Mouse (Mus musculus): ENCODE results near the gene Olfr635.

Gene Olfr635

GRCm38 (mm10) chr7:103970852-103971251 is at the start of gene Olfr635:
Gene Olfr635, plus strand, starts transcription at chr7:103971152.
- no peak for DNase-seq (ENCODE audit: low read depth, low spot score)

GRCm38 (mm10) chr7:103928525-103928924 is 42.4 kb upstream of the Olfr635 start, which contains the start of gene Olfr631:
Gene Olfr631, plus strand, starts transcription at chr7:103928825.
- DNase-seq (ENCODE audit: low read depth, low spot score) = no peak

GRCm38 (mm10) chr7:103934264-103934663 is 36.7 kb upstream of the Olfr635 start, which contains the start of gene Olfr632:
Gene Olfr632, plus strand, starts transcription at chr7:103934347.
- DNase-seq (ENCODE audit: low read depth, low spot score) = no peak

- peak; percentile 60 for DNase-seq (ENCODE audit: low read depth, low spot score)
Observed at GRCm38 (mm10) chr7:103942730-103943129, 28.2 kb upstream of the Olfr635 start.

- DNase-seq (ENCODE audit: low read depth, low spot score) = no peak
Observed at GRCm38 (mm10) chr7:103944137-103944536, 26.8 kb upstream of the Olfr635 start, which contains the start of gene Olfr633. Gene Olfr633, plus strand, starts transcription at chr7:103944437.

GRCm38 (mm10) chr7:103966873-103967272 is 4.1 kb upstream of the Olfr635 start:
- peak; percentile 5 for DNase-seq (ENCODE audit: low read depth, low spot score)

- no peak for DNase-seq (ENCODE audit: low read depth, low spot score)
Observed at GRCm38 (mm10) chr7:103971782-103972181, 830 bp downstream of the Olfr635 start.

GRCm38 (mm10) chr7:103998446-103998845 is 27.5 kb downstream of the Olfr635 start, which contains the start of gene Olfr638:
Gene Olfr638, plus strand, starts transcription at chr7:103998746.
- DNase-seq (ENCODE audit: low read depth, low spot score) = no peak

GRCm38 (mm10) chr7:103999124-103999523 is 28.2 kb downstream of the Olfr635 start:
- DNase-seq (ENCODE audit: low read depth, low spot score) = no peak

- no peak for DNase-seq (ENCODE audit: low read depth, low spot score)
Observed at GRCm38 (mm10) chr7:104017203-104017602, 46.3 kb downstream of the Olfr635 start, which contains the start of gene Olfr639. Gene Olfr639, minus strand, starts transcription at chr7:104017303.

GRCm38 (mm10) chr7:104018953-104019352 is 48.0 kb downstream of the Olfr635 start:
- no peak for DNase-seq (ENCODE audit: low read depth, low spot score)

GRCm38 (mm10) chr7:104021651-104022050 is 50.7 kb downstream of the Olfr635 start:
- DNase-seq (ENCODE audit: low read depth, low spot score) = no peak

- no peak for DNase-seq (ENCODE audit: low read depth, low spot score)
Observed at GRCm38 (mm10) chr7:104025473-104025872, 54.5 kb downstream of the Olfr635 start, which contains the start of gene Olfr640. Gene Olfr640, minus strand, starts transcription at chr7:104025573.

GRCm38 (mm10) chr7:104026978-104027377 is 56.0 kb downstream of the Olfr635 start:
- DNase-seq (ENCODE audit: low read depth, low spot score) = no peak

GRCm38 (mm10) chr7:104035145-104035544 is 64.2 kb downstream of the Olfr635 start, which contains the start of gene Olfr641:
Gene Olfr641, plus strand, starts transcription at chr7:104035445.
- no peak for DNase-seq (ENCODE audit: low read depth, low spot score)
